Mouse (Mus musculus): ENCODE results near the gene Lipa.

The Lipa gene

GRCm38 (mm10) chr19:34468216-34468615 lies 59.1 kb downstream of the Lipa start:
- DNase-seq (ENCODE audit: extremely low read depth, low read depth, low spot score) = no peak

- no peak for DNase-seq (ENCODE audit: extremely low read depth, low read depth, low spot score)
These were observed 62.8 kb downstream of the Lipa start for GRCm38 (mm10) chr19:34464453-34464852.

GRCm38 (mm10) chr19:34461451-34462019 lies 65.7 kb downstream of the Lipa start:
- no peak for DNase-seq (ENCODE audit: extremely low read depth, low read depth, low spot score)

GRCm38 (mm10) chr19:34450784-34451370 lies 76.4 kb downstream of the Lipa start:
- DNase-seq (ENCODE audit: extremely low read depth, low read depth, low spot score) = no peak

- DNase-seq (ENCODE audit: extremely low read depth, low read depth, low spot score) = no peak
These were observed 78.4 kb downstream of the Lipa start for GRCm38 (mm10) chr19:34448851-34449250.

GRCm38 (mm10) chr19:34445410-34446012 lies 81.8 kb downstream of the Lipa start:
- no peak for DNase-seq (ENCODE audit: extremely low read depth, low read depth, low spot score)

- no peak for DNase-seq (ENCODE audit: extremely low read depth, low read depth, low spot score)
These were observed 82.5 kb downstream of the Lipa start for GRCm38 (mm10) chr19:34444785-34445184.
